7 mouse cellular contexts compared by ENCODE assay signal in the genomic region with DNA sequence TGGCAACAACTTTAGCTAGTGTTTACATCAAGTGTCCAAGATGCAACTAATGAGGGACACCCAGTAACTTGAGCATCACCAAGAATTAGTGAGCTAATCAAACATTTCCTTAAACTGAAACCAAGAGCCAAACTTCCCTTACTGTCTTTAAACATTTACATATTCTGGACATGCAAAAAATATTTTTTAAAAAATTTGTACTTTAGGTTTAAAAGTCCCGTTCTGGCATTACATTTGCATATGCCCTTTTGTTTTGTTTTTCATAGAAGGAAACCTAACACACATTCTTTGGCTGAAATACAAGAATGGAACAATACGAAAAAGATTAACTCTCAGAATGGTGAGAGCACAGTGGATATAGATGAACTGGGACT. TPM values are rescaled to one million over a fixed set of nuclear protein-coding genes. Genes with fewer than 3 reads are reported as not detected.
DNase-seq lines count a peak whose midpoint lies in the region; ATAC-seq and TF ChIP-seq lines count a peak whose summit lies in the region.

No protein-coding gene starts in this region.

- peaks cover 49% of the 10 kb centered on the region for H3K4me1 ChIP-seq in megakaryocyte, embryonic 14.5 days
- H3K4me1 ChIP-seq in forebrain, embryonic 10.5 days: peaks cover 26% of the 10 kb centered on the region
- H3K4me1 ChIP-seq in limb, embryonic 14.5 days (ENCODE audit: control insufficient read depth, insufficient read depth, low read length): peaks cover 8% of the 10 kb centered on the region; the same call in 1 of the 2 replicates
- peaks cover 19% of the 10 kb centered on the region for H3K4me1 ChIP-seq in stomach, embryonic 15.5 days

- H3K36me3 ChIP-seq in megakaryocyte, embryonic 14.5 days (replicated peaks; ENCODE audit: low read length): peaks cover 37% of the 10 kb centered on the region
- H3K36me3 ChIP-seq in forebrain, embryonic 10.5 days (replicated peaks): peaks cover 34% of the 10 kb centered on the region
- peaks cover 11% of the 10 kb centered on the region; the same call in 1 of the 2 replicates for H3K36me3 ChIP-seq in limb, embryonic 14.5 days (ENCODE audit: control insufficient read depth, insufficient read depth, low read length)
- 0 out of 2 replicates have a peak, but pooled peaks cover 3% of the 10 kb centered on the region for H3K36me3 ChIP-seq in stomach, embryonic 15.5 days

- 9% methylated on average over 2 of the region's 2 CpGs for WGBS in forebrain, embryonic 10.5 days
- 4% methylated on average over 2 of the region's 2 CpGs for whole genome bisulfite sequencing in limb, embryonic 14.5 days
- WGBS in stomach, embryonic 15.5 days: 1% methylated on average over 2 of the region's 2 CpGs

- ATAC-seq in megakaryocyte, adult 5-6 weeks (ENCODE audit: poor library complexity, severe bottlenecking): no peak
- ATAC-seq in limb, embryonic 14.5 days (ENCODE audit: low FRiP score, low read depth): no peak
- ATAC-seq in stomach, embryonic 15.5 days (ENCODE audit: insufficient read depth, low FRiP score, low read depth): no peak

- intact Hi-C loops in left cerebral cortex, postnatal 14 days (cut with DNase I): loop anchor here (1.0 kb wide), 1 partner anchor 28 kb away; the partner anchor contains the start of gene Cln5

- no peaks in the 10 kb centered on the region for H3K9me3 ChIP-seq in megakaryocyte, embryonic 14.5 days
- no peaks in the 10 kb centered on the region for H3K9me3 ChIP-seq in forebrain, embryonic 10.5 days
- H3K9me3 ChIP-seq in limb, embryonic 14.5 days (ENCODE audit: control insufficient read depth, low read length): no peaks in the 10 kb centered on the region
- no peaks in the 10 kb centered on the region for H3K9me3 ChIP-seq in stomach, embryonic 15.5 days

- H3K27me3 ChIP-seq in megakaryocyte, embryonic 14.5 days (replicated peaks): peaks cover 8% of the 10 kb centered on the region
- H3K27me3 ChIP-seq in forebrain, embryonic 10.5 days (ENCODE audit: poor library complexity, severe bottlenecking): no peaks in the 10 kb centered on the region
- H3K27me3 ChIP-seq in limb, embryonic 14.5 days (ENCODE audit: control insufficient read depth, insufficient read depth, low read length): no peaks in the 10 kb centered on the region
- H3K27me3 ChIP-seq in stomach, embryonic 15.5 days (replicated peaks): no peaks in the 10 kb centered on the region

- H3K27ac ChIP-seq in forebrain, embryonic 10.5 days: peak overlapping the region; percentile 99
- peak overlapping the region; percentile 99 for H3K27ac ChIP-seq in limb, embryonic 14.5 days (replicated peaks; ENCODE audit: low read depth, low read length)
- H3K27ac ChIP-seq in stomach, embryonic 15.5 days: peak overlapping the region; percentile 99

- peak overlapping the region; percentile 100 for H3K9ac ChIP-seq in limb, embryonic 14.5 days (ENCODE audit: low read depth, low read length, severe bottlenecking)
- H3K9ac ChIP-seq in stomach, embryonic 15.5 days: peak overlapping the region; percentile 68; the same call in 1 of the 2 replicates

- no peak for TF ChIP-seq POLR2A in limb, embryonic 14.5 days (IDR thresholded peaks at IDR 0.05; ENCODE audit: borderline replicate concordance, extremely low read depth, insufficient read depth, insufficient read length)

- no peak for DNase-seq in forebrain, embryonic 10.5 days (ENCODE audit: extremely low spot score, low spot score)
- DNase-seq in limb, embryonic 14.5 days (ENCODE audit: low spot score): no peak
- DNase-seq in left cerebral cortex, postnatal 14 days (ENCODE audit: low spot score in 2 of 2): no peak
- DNase-seq in thymus, postnatal 14 days: no peak

- H3K4me3 ChIP-seq in megakaryocyte, embryonic 14.5 days (replicated peaks): peak overlapping the region; percentile 97
- peak overlapping the region; percentile 82 for H3K4me3 ChIP-seq in forebrain, embryonic 10.5 days
- H3K4me3 ChIP-seq in limb, embryonic 14.5 days (replicated peaks; ENCODE audit: low read length): peak overlapping the region; percentile 95
- H3K4me3 ChIP-seq in stomach, embryonic 15.5 days (replicated peaks): peak overlapping the region; percentile 85

- H3K4me2 ChIP-seq in limb, embryonic 14.5 days (replicated peaks; ENCODE audit: low read depth, low read length, severe bottlenecking): peak overlapping the region; percentile 72
- peak overlapping the region; percentile 59 for H3K4me2 ChIP-seq in stomach, embryonic 15.5 days

RNA-seq across cellular contexts. Expression of gene Fbxl3, which starts 1.2 kb away (rescaled TPM):
- polyA plus RNA-seq in megakaryocyte, embryonic 14.5 days (2012; ENCODE audit: insufficient read depth, low replicate concordance): 2.0 and 5.1 TPM in 2 replicates
- total RNA-seq in megakaryocyte, adult 5-6 weeks (2015): 46.3 and 51.3 TPM in 2 replicates
- 72.7 and 92.4 TPM in 2 replicates for total RNA-seq in megakaryocyte, adult 5-6 weeks (2017)
- 13.8 TPM in 2 replicates for polyA plus RNA-seq in forebrain, embryonic 10.5 days (2016; fragmentation: Nextera tagmentation; extraction: Ambion mirVana)
- polyA plus RNA-seq in limb, embryonic 14.5 days (2012; rRNA removed): 84.7 and 98.3 TPM in 2 replicates
- 39.2 and 39.3 TPM in 2 replicates for polyA plus RNA-seq in limb, embryonic 14.5 days (2014; fragmentation: Nextera tagmentation; extraction: Ambion mirVana)
- polyA plus RNA-seq in stomach, embryonic 15.5 days (2015; fragmentation: Nextera tagmentation; extraction: Ambion mirVana): 22.5 and 24.2 TPM in 2 replicates
- 10 to 100 TPM; 72.2 to 74.1 TPM for total RNA-seq in left cerebral cortex, postnatal 14 days (2021)

RNA-seq across cellular contexts. Expression of gene Cln5, which starts 28.2 kb away (rescaled TPM):
- polyA plus RNA-seq in megakaryocyte, embryonic 14.5 days (2012; ENCODE audit: insufficient read depth, low replicate concordance): 1.8 and 3.6 TPM in 2 replicates
- total RNA-seq in megakaryocyte, adult 5-6 weeks (2015): 77.7 and 81.1 TPM in 2 replicates
- total RNA-seq in megakaryocyte, adult 5-6 weeks (2017): 77.6 and 82.9 TPM in 2 replicates
- polyA plus RNA-seq in forebrain, embryonic 10.5 days (2016; fragmentation: Nextera tagmentation; extraction: Ambion mirVana): 26.2 and 26.5 TPM in 2 replicates
- polyA plus RNA-seq in limb, embryonic 14.5 days (2012; rRNA removed): 20.6 and 22.3 TPM in 2 replicates
- 33.8 and 34.2 TPM in 2 replicates for polyA plus RNA-seq in limb, embryonic 14.5 days (2014; fragmentation: Nextera tagmentation; extraction: Ambion mirVana)
- 29.2 and 31.8 TPM in 2 replicates for polyA plus RNA-seq in stomach, embryonic 15.5 days (2015; fragmentation: Nextera tagmentation; extraction: Ambion mirVana)
- total RNA-seq in left cerebral cortex, postnatal 14 days (2021): 1 to 10 TPM; 6.3 to 7.4 TPM

RNA-seq across cellular contexts. Expression of gene Acod1, which starts 51.4 kb away (rescaled TPM):
- 0.13 TPM in 1 of 2 replicates, not detected in the other for polyA plus RNA-seq in megakaryocyte, embryonic 14.5 days (2012; ENCODE audit: insufficient read depth, low replicate concordance)
- 1.5 and 1.8 TPM in 2 replicates for total RNA-seq in megakaryocyte, adult 5-6 weeks (2015)
- 1.8 and 2.0 TPM in 2 replicates for total RNA-seq in megakaryocyte, adult 5-6 weeks (2017)
- not detected in 2 replicates for polyA plus RNA-seq in forebrain, embryonic 10.5 days (2016; fragmentation: Nextera tagmentation; extraction: Ambion mirVana)
- 0.03 and 0.06 TPM in 2 replicates for polyA plus RNA-seq in limb, embryonic 14.5 days (2012; rRNA removed)
- polyA plus RNA-seq in limb, embryonic 14.5 days (2014; fragmentation: Nextera tagmentation; extraction: Ambion mirVana): not detected in 2 replicates
- polyA plus RNA-seq in stomach, embryonic 15.5 days (2015; fragmentation: Nextera tagmentation; extraction: Ambion mirVana): 0.05 TPM in 1 of 2 replicates, not detected in the other
- not detected for total RNA-seq in left cerebral cortex, postnatal 14 days (2021)
